Mouse (Mus musculus) intestine, embryonic 14.5 days (tissue): ENCODE measurements around the gene Slc26a1. TPM values are rescaled to one million over a fixed set of nuclear protein-coding genes. Genes with fewer than 3 reads are reported as not detected.

Source experiments
- ATAC-seq: fragments of 200-750 bp; cut with Nextera tagmentation; replicated peaks from 2 replicates; pipeline ENCODE4 v1.8.0; 2017; ENCODE audit warnings: low read depth, moderate number of reproducible peaks, moderate TSS enrichment, moderate library complexity; ENCODE audit not compliant: low FRiP score, low TSS enrichment
- DNase-seq: peaks from one replicate; pipeline ENCODE4 v3.0.0-alpha.2; 2018; ENCODE audit warnings: low spot score
- H3K27ac ChIP-seq: fragments of 300-500 bp; sonication (generic); 2 replicates; pipeline ENCODE4 v1.5.1; 2014; ENCODE audit warnings: low read depth, mild to moderate bottlenecking, control low read depth
- H3K27me3 ChIP-seq: fragments of 300-500 bp; sonication (generic); replicated peaks from 2 replicates; pipeline ENCODE4 v1.6.1; 2014; ENCODE audit warnings: low read length, control low read depth; ENCODE audit not compliant: control insufficient read depth, insufficient read depth
- H3K36me3 ChIP-seq: fragments of 300-500 bp; sonication (generic); 2 replicates; pipeline ENCODE4 v1.6.1; 2014; ENCODE audit warnings: low read length, control low read depth; ENCODE audit not compliant: control insufficient read depth, insufficient read depth
- H3K4me1 ChIP-seq: fragments of 300-500 bp; sonication (generic); replicated peaks from 2 replicates; pipeline ENCODE4 v1.6.1; 2014; ENCODE audit warnings: low read length, control low read depth, mixed read lengths; ENCODE audit not compliant: control insufficient read depth, insufficient read depth
- H3K4me2 ChIP-seq: fragments of 300-500 bp; sonication (generic); 2 replicates; pipeline ENCODE4 v1.6.1; 2014; ENCODE audit warnings: low read length
- H3K4me3 ChIP-seq: fragments of 300-500 bp; sonication (generic); 2 replicates; pipeline ENCODE4 v1.5.1; 2014; ENCODE audit warnings: low read depth, low read length, control low read depth, mixed read lengths
- H3K9ac ChIP-seq: fragments of 300-500 bp; sonication (generic); 2 replicates; pipeline ENCODE4 v1.6.1; 2014; ENCODE audit warnings: mild to moderate bottlenecking, low read length
- H3K9me3 ChIP-seq: fragments of 300-500 bp; sonication (generic); 2 replicates; pipeline ENCODE4 v1.6.1; 2016; ENCODE audit warnings: low read length, control low read depth; ENCODE audit not compliant: control insufficient read depth
- WGBS: fragments of 180-500 bp; shearing (Covaris S2); extraction: QIAGEN DNeasy Blood & Tissue Kit; methylation state at CpG from one replicate; pipeline ENCODE4 v1.1.7; 2014; 5-methylcytosine and 5-hydroxymethylcytosine counted together
- polyA plus RNA-seq: library from polyadenylated mRNA; unstranded; fragments of >200 nt; fragmentation: Nextera tagmentation; extraction: Ambion mirVana; gene quantifications from 2 replicates; pipeline ENCODE4 v1.2.1, GENCODE M21; 2014

The Slc26a1 gene
- polyA plus RNA-seq, 1 experiment from 2014 or later, result 1.2 TPM

- H3K4me1 ChIP-seq, result peaks cover 29% of the 10 kb centered on the region
- 87% methylated on average over 12 of the region's 12 CpGs for WGBS
These were observed 20.5 kb upstream of the Slc26a1 start for GRCm38 (mm10) chr5:108695861-108696260.

DNA sequence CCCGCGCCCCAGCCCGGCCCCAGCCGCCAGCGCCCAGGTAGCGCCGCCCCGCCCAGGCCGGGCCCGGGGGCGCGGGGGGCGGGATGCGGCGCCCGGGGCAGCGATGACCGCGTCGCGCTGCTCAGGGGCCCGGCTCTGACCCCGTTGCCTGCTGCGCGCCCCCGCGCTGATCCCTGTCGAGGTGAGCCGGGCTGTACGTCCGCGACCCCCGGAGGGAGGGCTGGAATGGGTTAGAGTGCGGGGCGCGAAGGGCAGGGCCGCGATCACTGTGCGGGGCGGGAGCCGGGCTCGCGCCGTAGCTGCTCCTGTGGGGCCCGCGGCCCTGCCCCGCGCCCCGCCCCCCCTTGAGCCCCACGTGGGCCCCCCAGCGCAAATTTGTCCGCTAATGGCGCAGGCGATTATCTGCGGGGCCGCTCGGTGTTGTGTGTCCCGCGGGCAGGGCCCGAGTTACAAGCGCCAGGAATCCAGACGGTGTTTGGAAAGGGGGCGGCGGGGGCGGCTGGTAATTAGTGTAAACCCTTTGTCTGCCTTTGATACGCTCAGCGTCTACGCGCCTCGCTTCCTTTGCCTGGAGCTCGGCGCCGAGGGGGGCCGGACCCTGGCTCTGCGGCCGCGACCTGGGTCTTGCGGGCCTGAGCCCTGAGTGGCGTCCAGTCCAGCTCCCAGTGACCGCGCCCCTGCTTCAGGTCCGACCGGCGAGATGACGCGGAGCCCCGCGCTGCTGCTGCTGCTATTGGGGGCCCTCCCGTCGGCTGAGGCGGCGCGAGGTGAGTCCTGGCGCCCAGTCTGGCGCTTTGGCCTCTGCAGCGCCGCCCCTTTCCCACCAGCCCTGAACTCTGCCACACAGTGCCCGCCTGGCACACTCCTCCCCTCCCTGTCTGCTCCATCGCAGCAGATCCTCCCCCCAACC, 19.2 kb upstream of the Slc26a1 start:
- Histone ChIP-seq H3K4me3 (peak overlapping the region; percentile 79), H3K4me1 (peaks cover 26% of the 10 kb centered on the region), H3K27me3 (no peaks in the 10 kb centered on the region), H3K9ac (peak overlapping the region; percentile 68), H3K27ac (peak overlapping the region; percentile 38; the same call in 1 of the 2 replicates), H3K9me3 (no peaks in the 10 kb centered on the region), H3K4me2 (peak overlapping the region; percentile 62), H3K36me3 (no peaks in the 10 kb centered on the region)
- under 1% methylated on average over 89 of the region's 99 CpGs for WGBS
- ATAC-seq (peak; percentile 58), DNase-seq (peak; percentile 74)

More at GRCm38 (mm10) chr5:108695861-108696260, 20.5 kb upstream of the Slc26a1 start:
- H3K36me3 ChIP-seq, result no peaks in the 10 kb centered on the region
- no peak overlapping the region for H3K4me2 ChIP-seq
- H3K27me3 ChIP-seq, result no peaks in the 10 kb centered on the region
- ATAC-seq (no peak), DNase-seq (no peak)
- no peak overlapping the region for H3K4me3 ChIP-seq
- no peak overlapping the region for H3K27ac ChIP-seq
- no peak overlapping the region for H3K9ac ChIP-seq
- no peaks in the 10 kb centered on the region for H3K9me3 ChIP-seq

- H3K4me3 ChIP-seq, result peak overlapping the region; percentile 79
- under 1% methylated on average over 29 of the region's 43 CpGs for WGBS
- DNase-seq (peak; percentile 92), ATAC-seq (peak; percentile 94)
- H3K9me3 ChIP-seq, result no peaks in the 10 kb centered on the region
- 0 out of 2 replicates have a peak overlapping the region, but pooled peaks have one; percentile 38 for H3K27ac ChIP-seq
- H3K4me1 ChIP-seq, result peaks cover 26% of the 10 kb centered on the region
- peak overlapping the region; percentile 62 for H3K4me2 ChIP-seq
- no peaks in the 10 kb centered on the region for H3K27me3 ChIP-seq
- H3K9ac ChIP-seq, result peak overlapping the region; percentile 68
- no peaks in the 10 kb centered on the region for H3K36me3 ChIP-seq
These were observed 18.5 kb upstream of the Slc26a1 start for GRCm38 (mm10) chr5:108693872-108694288.

- H3K4me3 ChIP-seq, result peak within 1 kb of the TSS; percentile 79
- H3K36me3 ChIP-seq, result no peaks in the 10 kb centered on the region
- ATAC-seq, result no peak
- peak within 1 kb of the TSS; percentile 62 for H3K4me2 ChIP-seq
- H3K4me1 ChIP-seq, result peaks cover 26% of the 10 kb centered on the region
- H3K27me3 ChIP-seq, result no peaks in the 10 kb centered on the region
- DNase-seq, result peak; percentile 85
- H3K9ac ChIP-seq, result peak within 1 kb of the TSS; percentile 36
- 6% methylated on average over 16 of the region's 18 CpGs for whole genome bisulfite sequencing
- H3K27ac ChIP-seq, result no peak within 1 kb of the TSS
- H3K9me3 ChIP-seq, result no peaks in the 10 kb centered on the region
These were observed 16.9 kb upstream of the Slc26a1 start, which contains the start of gene Fgfrl1 for GRCm38 (mm10) chr5:108692271-108692670. Gene Fgfrl1, plus strand, starts transcription at chr5:108692382.

GRCm38 (mm10) chr5:108691152-108691551, 15.8 kb upstream of the Slc26a1 start:
- ATAC-seq, result no peak
- no peak overlapping the region for H3K4me3 ChIP-seq
- peaks cover 18% of the 10 kb centered on the region; the same call in 1 of the 2 replicates for H3K4me1 ChIP-seq

GRCm38 (mm10) chr5:108689091-108689490, 13.7 kb upstream of the Slc26a1 start:
- peaks cover 12% of the 10 kb centered on the region; the same call in 1 of the 2 replicates for H3K4me1 ChIP-seq
- no peak overlapping the region for H3K4me2 ChIP-seq
- no peaks in the 10 kb centered on the region for H3K9me3 ChIP-seq
- no peaks in the 10 kb centered on the region for H3K27me3 ChIP-seq
- DNase-seq, result no peak
- no peak overlapping the region for H3K27ac ChIP-seq
- ATAC-seq, result no peak
- H3K9ac ChIP-seq, result no peak overlapping the region
- no peak overlapping the region for H3K4me3 ChIP-seq
- WGBS, result 74% methylated on average over 5 of the region's 5 CpGs
- H3K36me3 ChIP-seq, result no peaks in the 10 kb centered on the region

More at GRCm38 (mm10) chr5:108691152-108691551, 15.8 kb upstream of the Slc26a1 start:
- Histone ChIP-seq H3K36me3 (no peaks in the 10 kb centered on the region), H3K27ac (no peak overlapping the region), H3K27me3 (no peaks in the 10 kb centered on the region), H3K4me2 (no peak overlapping the region), H3K9me3 (no peaks in the 10 kb centered on the region), H3K9ac (no peak overlapping the region)
- DNase-seq, result no peak
- 74% methylated on average over 4 of the region's 4 CpGs for WGBS

DNA sequence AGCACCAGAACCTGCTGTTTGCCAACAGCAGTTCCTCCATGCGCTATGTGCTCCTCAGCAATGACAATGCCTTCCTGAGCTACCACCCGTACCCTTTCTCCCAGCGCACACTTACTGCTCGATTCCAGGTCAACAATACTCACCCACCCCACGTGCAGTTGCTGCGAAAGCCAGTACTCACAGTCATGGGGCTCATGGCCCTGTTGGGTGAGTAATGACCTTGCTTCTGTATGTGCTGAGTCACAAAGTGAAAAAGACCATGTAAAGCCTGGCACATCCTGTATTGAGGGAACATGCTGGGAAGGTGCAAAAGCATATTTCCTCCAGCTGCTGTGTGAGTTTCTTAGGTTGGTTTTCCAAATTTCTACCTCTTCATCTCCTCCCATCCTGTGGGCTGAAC, 5.5 kb upstream of the Slc26a1 start:
- no peaks in the 10 kb centered on the region for H3K27me3 ChIP-seq
- ATAC-seq, result no peak
- WGBS, result 91% methylated on average over 6 of the region's 6 CpGs

GRCm38 (mm10) chr5:108679909-108680308, 4.5 kb upstream of the Slc26a1 start:
- Histone ChIP-seq H3K36me3 (0 out of 2 replicates have a peak, but pooled peaks cover 4% of the 10 kb centered on the region), H3K4me1 (peaks cover 13% of the 10 kb centered on the region; the same call in 1 of the 2 replicates), H3K4me3 (no peak overlapping the region), H3K4me2 (no peak overlapping the region), H3K27ac (no peak overlapping the region), H3K27me3 (no peaks in the 10 kb centered on the region), H3K9ac (no peak overlapping the region), H3K9me3 (no peaks in the 10 kb centered on the region)
- WGBS, result 61% methylated on average over 3 of the region's 3 CpGs
- no peak for ATAC-seq
- no peak for DNase-seq

More for the DNA sequence above, 5.5 kb upstream of the Slc26a1 start:
- H3K9me3 ChIP-seq, result no peaks in the 10 kb centered on the region
- DNase-seq, result no peak
- no peak overlapping the region for H3K4me2 ChIP-seq
- peaks cover 13% of the 10 kb centered on the region; the same call in 1 of the 2 replicates for H3K4me1 ChIP-seq
- 0 out of 2 replicates have a peak, but pooled peaks cover 4% of the 10 kb centered on the region for H3K36me3 ChIP-seq
- H3K4me3 ChIP-seq, result no peak overlapping the region
- no peak overlapping the region for H3K9ac ChIP-seq
- no peak overlapping the region for H3K27ac ChIP-seq
